Mouse (Mus musculus): ENCODE data around the gene Defb23. TPM values are rescaled to one million over a fixed set of nuclear protein-coding genes. Genes with fewer than 3 reads are reported as not detected.
A peak's percentile ranks its signal among the peaks of the same experiment; 100 is the strongest.

The Defb23 gene
- total and polyA plus RNA-seq, 3 experiments = not detected

DNA sequence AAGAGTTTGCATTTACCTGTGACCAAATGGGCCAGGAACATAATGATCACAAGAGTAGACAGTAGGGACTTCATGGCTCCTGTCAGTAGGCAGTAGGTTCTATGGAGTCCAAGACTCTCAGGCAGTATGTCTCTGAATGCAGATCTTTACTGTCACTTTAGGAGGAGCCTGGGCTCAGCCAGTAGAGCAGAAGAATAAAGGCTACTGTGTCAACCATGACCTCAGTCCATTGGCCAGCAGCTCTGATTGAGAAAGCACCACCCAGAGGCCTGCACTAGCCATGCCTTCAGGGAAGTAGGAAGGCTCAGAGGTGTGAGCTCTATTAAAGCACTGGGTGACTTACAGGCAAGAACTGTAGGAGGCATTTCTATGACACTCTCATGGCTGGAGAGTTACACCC, 25.6 kb upstream of the Defb23 start, which contains the start of gene Defb22:
Gene Defb22 (minus strand): TSS at position 101 of the 400 bp plus-strand sequence.
- H3K9ac ChIP-seq (ENCODE audit: control insufficient read depth, low read depth, low read length, poor library complexity, severe bottlenecking) = no peak within 1 kb of the TSS
- no peak within 1 kb of the TSS for H3K4me3 ChIP-seq (ENCODE audit: control insufficient read depth in 1 of 2, insufficient read depth in 1 of 2, low read depth in 2 of 2, low read length in 2 of 2)
- H3K79me2 ChIP-seq (ENCODE audit: control insufficient read depth, insufficient read depth, low read length, poor library complexity) = no peaks in the 10 kb centered on the region
- H3K4me1 ChIP-seq (ENCODE audit: control insufficient read depth in 1 of 2, insufficient read depth in 2 of 2, low read length in 2 of 2) = peaks cover 0 to 3% of the 10 kb centered on the region in 2 experiments; a peak in 1 of 4 replicates
- no peak for DNase-seq (ENCODE audit: low read depth, low spot score)
- peaks cover 0 to 3% of the 10 kb centered on the region in 2 experiments; a peak in 2 of 4 replicates for H3K36me3 ChIP-seq (ENCODE audit: control insufficient read depth in 1 of 2, insufficient read depth in 2 of 2, low read length in 2 of 2)
- no peaks in the 10 kb centered on the region for H3K9me3 ChIP-seq (replicated peaks; ENCODE audit: insufficient read depth, low read length)
- no peak within 1 kb of the TSS for H3K27ac ChIP-seq (ENCODE audit: control insufficient read depth, low read depth, low read length)
- H3K27me3 ChIP-seq (ENCODE audit: control insufficient read depth in 1 of 2, insufficient read depth in 2 of 2, low read length in 2 of 2) = peaks cover 3 to 4% of the 10 kb centered on the region in 2 experiments; a peak in 3 of 4 replicates
- no peak for TF ChIP-seq POLR2AphosphoS5 (IDR thresholded peaks at IDR 0.05; ENCODE audit: borderline replicate concordance, low read depth, low read length)

DNA sequence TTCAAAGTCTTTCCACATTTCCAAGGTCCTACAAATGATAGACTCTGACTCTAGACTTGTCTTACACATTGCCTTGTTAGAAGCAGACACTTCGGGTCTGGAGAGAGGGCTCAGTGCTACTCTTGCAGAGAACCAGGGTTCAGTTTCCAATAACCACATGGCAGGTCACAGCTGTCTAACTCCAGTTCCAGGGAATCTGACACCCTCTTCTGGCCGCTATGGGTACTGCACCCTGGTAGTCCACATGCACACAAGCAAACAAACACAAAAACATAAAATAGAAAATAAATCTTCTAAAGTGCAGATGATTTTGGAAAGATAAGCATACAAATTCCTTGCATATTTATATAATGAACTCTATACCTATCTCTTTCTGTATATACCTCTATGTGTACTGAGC, 22.6 kb upstream of the Defb23 start:
- H3K27ac ChIP-seq (ENCODE audit: control insufficient read depth, low read depth, low read length) = no peak overlapping the region
- peak; percentile 38 for DNase-seq (ENCODE audit: low read depth, low spot score)

DNA sequence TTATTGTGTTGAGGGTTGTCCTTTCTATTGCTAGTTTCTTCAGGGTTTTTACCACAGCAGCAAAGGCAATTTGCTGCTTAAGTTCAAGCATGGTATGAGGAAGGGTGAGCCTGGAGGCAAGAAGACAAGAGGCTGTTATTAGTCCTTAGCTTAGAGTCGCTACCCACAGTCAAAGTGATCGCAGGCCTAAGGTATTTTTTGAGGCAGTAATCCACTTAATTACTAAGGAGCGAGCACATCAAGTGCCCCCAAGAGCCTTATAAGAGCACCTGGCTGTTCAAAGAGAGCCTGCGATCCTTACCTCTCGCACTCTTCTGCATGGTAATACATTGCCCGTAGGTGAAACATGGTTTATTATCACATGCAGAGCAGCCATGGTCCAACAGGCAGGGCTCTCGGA, 17.3 kb upstream of the Defb23 start:
- no peaks in the 10 kb centered on the region for H3K9me3 ChIP-seq (replicated peaks; ENCODE audit: insufficient read depth, low read length)
- H3K4me3 ChIP-seq (ENCODE audit: control insufficient read depth in 1 of 2, insufficient read depth in 1 of 2, low read depth in 2 of 2, low read length in 2 of 2) = no peak overlapping the region
- TF ChIP-seq ZNF384 (IDR thresholded peaks at IDR 0.05; ENCODE audit: low read depth, low read length) = no peak
- no peak for TF ChIP-seq JUND (IDR thresholded peaks at IDR 0.05; ENCODE audit: low read depth, low read length)
- H3K36me3 ChIP-seq (ENCODE audit: control insufficient read depth in 1 of 2, insufficient read depth in 2 of 2, low read length in 2 of 2) = no peaks in the 10 kb centered on the region
- no peak overlapping the region for H3K27ac ChIP-seq (ENCODE audit: control insufficient read depth, low read depth, low read length)
- H3K27me3 ChIP-seq (ENCODE audit: control insufficient read depth in 1 of 2, insufficient read depth in 2 of 2, low read length in 2 of 2) = peaks cover 4 to 7% of the 10 kb centered on the region in 2 experiments
- H3K79me2 ChIP-seq (ENCODE audit: control insufficient read depth, insufficient read depth, low read length, poor library complexity) = no peaks in the 10 kb centered on the region
- no peak overlapping the region for H3K9ac ChIP-seq (ENCODE audit: control insufficient read depth, low read depth, low read length, poor library complexity, severe bottlenecking)
- no peaks in the 10 kb centered on the region for H3K4me1 ChIP-seq (ENCODE audit: control insufficient read depth in 1 of 2, insufficient read depth in 2 of 2, low read length in 2 of 2)
- no peak for DNase-seq (ENCODE audit: low read depth, low spot score)

More for the DNA sequence above, 22.6 kb upstream of the Defb23 start:
- H3K4me3 ChIP-seq (ENCODE audit: control insufficient read depth in 1 of 2, insufficient read depth in 1 of 2, low read depth in 2 of 2, low read length in 2 of 2) = no peak overlapping the region
- H3K36me3 ChIP-seq (ENCODE audit: control insufficient read depth in 1 of 2, insufficient read depth in 2 of 2, low read length in 2 of 2) = no peaks in the 10 kb centered on the region
- TF ChIP-seq RAD21 (IDR thresholded peaks at IDR 0.05; ENCODE audit: low read depth, low read length) = peak; percentile 18; the same call in 1 of the 2 replicates
- no peak for TF ChIP-seq CHD2 (IDR thresholded peaks at IDR 0.05; ENCODE audit: low read length)
- no peak for TF ChIP-seq ZNF384 (IDR thresholded peaks at IDR 0.05; ENCODE audit: low read depth, low read length)
- no peak for TF ChIP-seq NELFE (IDR thresholded peaks at IDR 0.05; ENCODE audit: low read depth, low read length)
- TF ChIP-seq POLR2AphosphoS2 (IDR thresholded peaks at IDR 0.05; ENCODE audit: low read length) = no peak
- no peak for TF ChIP-seq NRF1 (IDR thresholded peaks at IDR 0.05; ENCODE audit: insufficient read depth, low read depth, low read length, poor library complexity, severe bottlenecking)
- TF ChIP-seq ELF1 (IDR thresholded peaks at IDR 0.05; ENCODE audit: low read depth, low read length) = no peak
- TF ChIP-seq SMC3 (IDR thresholded peaks at IDR 0.05; ENCODE audit: low read depth, low read length) = peak; percentile 38
- TF ChIP-seq MYC (IDR thresholded peaks at IDR 0.05; ENCODE audit: low read depth, low read length) = no peak
- no peak for TF ChIP-seq TAL1 (IDR thresholded peaks at IDR 0.05; ENCODE audit: low read length)
- no peak for TF ChIP-seq JUND (IDR thresholded peaks at IDR 0.05; ENCODE audit: low read depth, low read length)
- TF ChIP-seq BHLHE40 (IDR thresholded peaks at IDR 0.05; ENCODE audit: borderline replicate concordance, low read depth, low read length) = no peak
- TF ChIP-seq ZMIZ1 (IDR thresholded peaks at IDR 0.05; ENCODE audit: low read depth, low read length) = no peak
- TF ChIP-seq CTCF (IDR thresholded peaks at IDR 0.05 in 2 of 3, conservative IDR thresholded peaks at IDR 0.05 in 1 of 3; ENCODE audit: control insufficient read depth in 1 of 3, insufficient read depth in 1 of 3, low read depth in 2 of 3, low read length in 3 of 3, poor library complexity in 1 of 3, severe bottlenecking in 1 of 3) = peak; percentile 46 to 71 (median 51)
- no peaks in the 10 kb centered on the region for H3K9me3 ChIP-seq (replicated peaks; ENCODE audit: insufficient read depth, low read length)
- H3K27me3 ChIP-seq (ENCODE audit: control insufficient read depth in 1 of 2, insufficient read depth in 2 of 2, low read length in 2 of 2) = peaks cover 8% of the 10 kb centered on the region in 2 experiments; a peak in 3 of 4 replicates
- H3K79me2 ChIP-seq (ENCODE audit: control insufficient read depth, insufficient read depth, low read length, poor library complexity) = no peaks in the 10 kb centered on the region
- H3K9ac ChIP-seq (ENCODE audit: control insufficient read depth, low read depth, low read length, poor library complexity, severe bottlenecking) = no peak overlapping the region
- H3K4me1 ChIP-seq (ENCODE audit: control insufficient read depth in 1 of 2, insufficient read depth in 2 of 2, low read length in 2 of 2) = no peaks in the 10 kb centered on the region
